Mouse (Mus musculus): ENCODE results near the gene Pfdn6. TPM values are rescaled to one million over a fixed set of nuclear protein-coding genes. Genes with fewer than 3 reads are reported as not detected.
A peak's percentile ranks its signal among the peaks of the same experiment; 100 is the strongest.
"Not testable (repeated sequence)": the region's sequence is repeated elsewhere in the genome, so short reads cannot be mapped to it uniquely, and the experiment has no call there.

Pfdn6 gene
- total RNA-seq, 1 experiment from 2014 or later = 96.2 TPM

- DNase-seq = peak; percentile 95
Measured at GRCm38 (mm10) chr17:33955555-33956214, 15.5 kb upstream of the Pfdn6 start, which contains the start of the genes Vps52 and Rps18. TSS of gene Vps52 (plus strand) at chr17:33955812. TSS of gene Rps18 (minus strand) at chr17:33956001.

GRCm38 (mm10) chr17:33954646-33955554 lies 14.8 kb upstream of the Pfdn6 start:
- peak; percentile 64 for DNase-seq

- DNase-seq = no peak
Measured at GRCm38 (mm10) chr17:33953961-33954565, 13.9 kb upstream of the Pfdn6 start.

- DNase-seq = no peak
Measured at GRCm38 (mm10) chr17:33953310-33953709, 13.2 kb upstream of the Pfdn6 start.

- DNase-seq = no peak
Measured at GRCm38 (mm10) chr17:33952879-33953278, 12.7 kb upstream of the Pfdn6 start.

GRCm38 (mm10) chr17:33952015-33952414 lies 11.9 kb upstream of the Pfdn6 start:
- not testable (repeated sequence) for DNase-seq

- DNase-seq = peak; percentile 91
Measured at GRCm38 (mm10) chr17:33951021-33951946, 11.1 kb upstream of the Pfdn6 start, which contains the start of gene B3galt4. TSS of gene B3galt4 (minus strand) at chr17:33951488.

- no peak for DNase-seq
Measured at GRCm38 (mm10) chr17:33950131-33950625, 10.0 kb upstream of the Pfdn6 start.

- DNase-seq = peak; percentile 61
Measured at GRCm38 (mm10) chr17:33948905-33949537, 8.9 kb upstream of the Pfdn6 start.

GRCm38 (mm10) chr17:33948090-33948904 lies 8.2 kb upstream of the Pfdn6 start:
- DNase-seq = no peak

GRCm38 (mm10) chr17:33947430-33948089 lies 7.4 kb upstream of the Pfdn6 start:
- no peak for DNase-seq

- no peak for DNase-seq
Measured at GRCm38 (mm10) chr17:33943454-33943853, 3.3 kb upstream of the Pfdn6 start.

- no peak for DNase-seq
Measured at GRCm38 (mm10) chr17:33941381-33941780, 1.2 kb upstream of the Pfdn6 start.

- peak; percentile 72 for DNase-seq
Measured at GRCm38 (mm10) chr17:33940981-33941380, 838 bp upstream of the Pfdn6 start.

- no peak for DNase-seq
Measured at GRCm38 (mm10) chr17:33938783-33939182, 1.4 kb downstream of the Pfdn6 start.

- no peak for DNase-seq
Measured at GRCm38 (mm10) chr17:33936993-33937392, 3.1 kb downstream of the Pfdn6 start.

GRCm38 (mm10) chr17:33935422-33936055 lies 4.6 kb downstream of the Pfdn6 start:
- DNase-seq = no peak

- no peak for DNase-seq
Measured at GRCm38 (mm10) chr17:33932970-33933369, 7.2 kb downstream of the Pfdn6 start.

GRCm38 (mm10) chr17:33932448-33932847 lies 7.7 kb downstream of the Pfdn6 start:
- no peak for DNase-seq
